Mouse (Mus musculus): Measurements from ENCODE around the gene Kndc1. TPM values are rescaled to one million over a fixed set of nuclear protein-coding genes. Genes with fewer than 3 reads are reported as not detected.

Gene Kndc1
- polyA plus RNA-seq, 1 experiment from 2014 or later = 0.11 TPM

- H3K9me3 ChIP-seq = no peaks in the 10 kb centered on the region
- no peak for ATAC-seq (ENCODE audit: low FRiP score, low read depth)
- WGBS = 50% methylated on average over 5 of the region's 5 CpGs
Measured at GRCm38 (mm10) chr7:139975471-139975870, 81.0 kb downstream of the Kndc1 start.

GRCm38 (mm10) chr7:139978278-139978892, 83.9 kb downstream of the Kndc1 start, which contains the start of gene 6430531B16Rik:
6430531B16Rik (minus strand) TSS chr7:139978755.
- Histone ChIP-seq H3K4me2 (replicated peaks) (peak within 1 kb of the TSS; percentile 90), H3K36me3 (no peaks in the 10 kb centered on the region), H3K4me3 (peak within 1 kb of the TSS; percentile 63), H3K4me1 (peaks cover 10% of the 10 kb centered on the region; the same call in 1 of the 2 replicates), H3K9me3 (no peaks in the 10 kb centered on the region), H3K9ac (peak within 1 kb of the TSS; percentile 67), H3K27me3 (no peaks in the 10 kb centered on the region), H3K27ac (0 out of 2 replicates have a peak within 1 kb of the TSS, but pooled peaks have one; percentile 28)
- peak; percentile 93 for ATAC-seq (ENCODE audit: low FRiP score, low read depth)
- 4% methylated on average over 32 of the region's 32 CpGs for whole genome bisulfite sequencing

More at GRCm38 (mm10) chr7:139975471-139975870, 81.0 kb downstream of the Kndc1 start:
- no peak overlapping the region for H3K9ac ChIP-seq
- H3K4me3 ChIP-seq = no peak overlapping the region
- H3K4me1 ChIP-seq = peaks cover 10% of the 10 kb centered on the region; the same call in 1 of the 2 replicates
- H3K27me3 ChIP-seq = no peaks in the 10 kb centered on the region
- H3K4me2 ChIP-seq (replicated peaks) = no peak overlapping the region
- no peak overlapping the region for H3K27ac ChIP-seq
- no peaks in the 10 kb centered on the region for H3K36me3 ChIP-seq

GRCm38 (mm10) chr7:139979011-139979719, 84.7 kb downstream of the Kndc1 start:
- Histone ChIP-seq H3K36me3 (peaks cover 1% of the 10 kb centered on the region; the same call in 1 of the 2 replicates), H3K4me2 (replicated peaks) (peak overlapping the region; percentile 90), H3K4me1 (peaks cover 10% of the 10 kb centered on the region; the same call in 1 of the 2 replicates), H3K9ac (no peak overlapping the region; the same call in 1 of the 2 replicates), H3K27ac (no peak overlapping the region), H3K4me3 (peak overlapping the region; percentile 63), H3K27me3 (no peaks in the 10 kb centered on the region), H3K9me3 (no peaks in the 10 kb centered on the region)
- ATAC-seq (ENCODE audit: low FRiP score, low read depth) = peak; percentile 41; the same call in 1 of the 2 replicates
- 40% methylated on average over 13 of the region's 13 CpGs for WGBS

GRCm38 (mm10) chr7:139980778-139981177, 86.3 kb downstream of the Kndc1 start:
- Histone ChIP-seq H3K36me3 (peaks cover 11% of the 10 kb centered on the region; the same call in 1 of the 2 replicates), H3K4me3 (no peak overlapping the region), H3K4me1 (peaks cover 10% of the 10 kb centered on the region; the same call in 1 of the 2 replicates), H3K27ac (no peak overlapping the region), H3K27me3 (no peaks in the 10 kb centered on the region), H3K9me3 (no peaks in the 10 kb centered on the region), H3K9ac (no peak overlapping the region), H3K4me2 (replicated peaks) (no peak overlapping the region)
- ATAC-seq (ENCODE audit: low FRiP score, low read depth) = no peak
- WGBS = 53% methylated on average over 3 of the region's 3 CpGs

- H3K9ac ChIP-seq = no peak overlapping the region
- no peaks in the 10 kb centered on the region for H3K27me3 ChIP-seq
- H3K4me2 ChIP-seq (replicated peaks) = no peak overlapping the region
- H3K27ac ChIP-seq = no peak overlapping the region
- no peak overlapping the region for H3K4me3 ChIP-seq
- no peaks in the 10 kb centered on the region for H3K9me3 ChIP-seq
- 87% methylated on average over 11 of the region's 11 CpGs for WGBS
- ATAC-seq (ENCODE audit: low FRiP score, low read depth) = no peak
- H3K4me1 ChIP-seq = peaks cover 10% of the 10 kb centered on the region; the same call in 1 of the 2 replicates
- H3K36me3 ChIP-seq = peaks cover 17% of the 10 kb centered on the region; the same call in 1 of the 2 replicates
Measured at GRCm38 (mm10) chr7:139982058-139982457, 87.6 kb downstream of the Kndc1 start.

GRCm38 (mm10) chr7:139984505-139984904, 90.0 kb downstream of the Kndc1 start:
- Histone ChIP-seq H3K9me3 (no peaks in the 10 kb centered on the region), H3K4me3 (no peak overlapping the region), H3K27ac (no peak overlapping the region), H3K27me3 (no peaks in the 10 kb centered on the region), H3K4me2 (replicated peaks) (no peak overlapping the region), H3K9ac (no peak overlapping the region), H3K36me3 (peaks cover 17% of the 10 kb centered on the region; the same call in 1 of the 2 replicates), H3K4me1 (no peaks in the 10 kb centered on the region)
- WGBS = 92% methylated on average over 11 of the region's 11 CpGs
- no peak for ATAC-seq (ENCODE audit: low FRiP score, low read depth)

GRCm38 (mm10) chr7:139988272-139988671, 93.8 kb downstream of the Kndc1 start:
- no peak overlapping the region for H3K9ac ChIP-seq
- ATAC-seq (ENCODE audit: low FRiP score, low read depth) = no peak
- H3K4me2 ChIP-seq (replicated peaks) = no peak overlapping the region
- no peaks in the 10 kb centered on the region for H3K9me3 ChIP-seq
- H3K27ac ChIP-seq = no peak overlapping the region
- H3K4me1 ChIP-seq = no peaks in the 10 kb centered on the region
- H3K4me3 ChIP-seq = no peak overlapping the region
- WGBS = 86% methylated on average over 9 of the region's 9 CpGs
- no peaks in the 10 kb centered on the region for H3K27me3 ChIP-seq
- peaks cover 17% of the 10 kb centered on the region; the same call in 1 of the 2 replicates for H3K36me3 ChIP-seq

- H3K27me3 ChIP-seq = no peaks in the 10 kb centered on the region
- no peak overlapping the region for H3K4me3 ChIP-seq
- no peak overlapping the region for H3K9ac ChIP-seq
- 71% methylated on average over 8 of the region's 8 CpGs for WGBS
- H3K9me3 ChIP-seq = no peaks in the 10 kb centered on the region
- no peak for ATAC-seq (ENCODE audit: low FRiP score, low read depth)
- H3K27ac ChIP-seq = 0 out of 2 replicates have a peak overlapping the region, but pooled peaks have one; percentile 1
- no peak overlapping the region for H3K4me2 ChIP-seq (replicated peaks)
- H3K4me1 ChIP-seq = no peaks in the 10 kb centered on the region
- peaks cover 25% of the 10 kb centered on the region for H3K36me3 ChIP-seq
Measured at GRCm38 (mm10) chr7:139990864-139991394, 96.4 kb downstream of the Kndc1 start.

MicroRNA genes within 50 kb of the gene (microRNA counts, 519-probe panel; counts per million panel counts)
- microRNA mmu-miR-202-3p (1,742 counts per million, percentile 20 among the panel's probes with 10 or more counts), microRNA mmu-miR-202-5p (2,187 counts per million, percentile 30 among the panel's probes with 10 or more counts)

Small RNA genes within 50 kb of the gene (microRNA-seq; reads per million reads assigned to microRNA genes)
- gene Mir202 (not detected), gene Mir7062 (not detected), gene mmu-mir-7686 (not detected)

Other genes with a start within 250 kb of the Kndc1 start
- 0.26 and 0.29 TPM in 2 replicates for gene Cfap46, start 210.9 kb upstream of the Kndc1 start, polyA plus RNA-seq (2015; fragmentation: Nextera tagmentation; extraction: Ambion mirVana)
- 0.05 and 0.13 TPM in 2 replicates for gene Adgra1, start 60.5 kb upstream of the Kndc1 start, polyA plus RNA-seq (2015; fragmentation: Nextera tagmentation; extraction: Ambion mirVana)
- 0.15 TPM in 1 of 2 replicates, not detected in the other for gene Utf1, start 49.1 kb downstream of the Kndc1 start, polyA plus RNA-seq (2015; fragmentation: Nextera tagmentation; extraction: Ambion mirVana)
- gene 6430531B16Rik, start 84.1 kb downstream of the Kndc1 start, polyA plus RNA-seq (2015; fragmentation: Nextera tagmentation; extraction: Ambion mirVana) = 0.52 and 0.53 TPM in 2 replicates
- gene Adam8, start 97.9 kb downstream of the Kndc1 start, polyA plus RNA-seq (2015; fragmentation: Nextera tagmentation; extraction: Ambion mirVana) = 2.3 and 2.8 TPM in 2 replicates
- gene Zfp511, start 141.7 kb downstream of the Kndc1 start, polyA plus RNA-seq (2015; fragmentation: Nextera tagmentation; extraction: Ambion mirVana) = 38.9 and 41.8 TPM in 2 replicates
- 67.4 and 68.0 TPM in 2 replicates for gene Tubgcp2, start 142.0 kb downstream of the Kndc1 start, polyA plus RNA-seq (2015; fragmentation: Nextera tagmentation; extraction: Ambion mirVana)
- gene Msx3, start 154.4 kb downstream of the Kndc1 start, polyA plus RNA-seq (2015; fragmentation: Nextera tagmentation; extraction: Ambion mirVana) = not detected in 2 replicates
- gene Caly, start 187.9 kb downstream of the Kndc1 start, polyA plus RNA-seq (2015; fragmentation: Nextera tagmentation; extraction: Ambion mirVana) = 1.1 TPM in 2 replicates
- 0.25 TPM in 1 of 2 replicates, not detected in the other for gene Prap1, start 198.7 kb downstream of the Kndc1 start, polyA plus RNA-seq (2015; fragmentation: Nextera tagmentation; extraction: Ambion mirVana)
- gene Fuom, start 207.7 kb downstream of the Kndc1 start, polyA plus RNA-seq (2015; fragmentation: Nextera tagmentation; extraction: Ambion mirVana) = 22.1 and 24.9 TPM in 2 replicates
- 18.9 and 19.6 TPM in 2 replicates for gene Paox, start 221.1 kb downstream of the Kndc1 start, polyA plus RNA-seq (2015; fragmentation: Nextera tagmentation; extraction: Ambion mirVana)
- gene Echs1, start 221.8 kb downstream of the Kndc1 start, polyA plus RNA-seq (2015; fragmentation: Nextera tagmentation; extraction: Ambion mirVana) = 150 and 151 TPM in 2 replicates
- 22.7 and 23.6 TPM in 2 replicates for gene Mtg1, start 242.9 kb downstream of the Kndc1 start, polyA plus RNA-seq (2015; fragmentation: Nextera tagmentation; extraction: Ambion mirVana)